Mouse (Mus musculus) brain, adult 2 months (tissue): ENCODE data around the gene Rbm20.
A peak's percentile ranks its signal among the peaks of the same experiment; 100 is the strongest.

Experiments
- DNase-seq: peaks from one replicate; pipeline ENCODE4 v3.0.0; 2011; ENCODE audit warnings: low read depth, low spot score

Rbm20 gene

GRCm38 (mm10) chr19:53850166-53850922 lies 173.2 kb downstream of the Rbm20 start:
- DNase-seq = peak; percentile 78

GRCm38 (mm10) chr19:53851352-53851751 lies 174.2 kb downstream of the Rbm20 start:
- no peak for DNase-seq

- DNase-seq = peak; percentile 58
Observed at GRCm38 (mm10) chr19:53851826-53852698, 175.0 kb downstream of the Rbm20 start.

- DNase-seq = peak; percentile 97
Observed at GRCm38 (mm10) chr19:53852699-53853451, 175.8 kb downstream of the Rbm20 start.

GRCm38 (mm10) chr19:53854978-53855377 lies 177.9 kb downstream of the Rbm20 start:
- DNase-seq = no peak

- no peak for DNase-seq
Observed at GRCm38 (mm10) chr19:53855781-53856180, 178.7 kb downstream of the Rbm20 start.

DNA sequence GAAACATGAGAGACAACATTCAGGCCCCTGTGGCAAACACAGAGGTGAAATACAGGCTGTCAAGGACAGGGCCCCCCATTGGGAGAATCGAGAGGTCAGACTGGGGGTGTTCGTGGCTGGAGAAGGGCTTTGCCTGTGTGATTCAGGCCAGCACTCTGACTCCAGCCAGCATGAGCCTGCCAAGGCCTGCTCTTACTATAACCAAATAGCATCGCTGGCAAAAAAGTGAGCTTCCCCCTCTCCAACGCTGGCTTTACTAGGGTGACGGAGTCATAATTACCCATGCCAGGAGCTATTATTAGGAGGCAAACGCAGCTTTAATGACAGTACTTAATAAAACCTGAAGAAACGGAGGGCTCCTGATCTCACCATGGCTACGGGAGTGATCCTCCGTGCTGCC lies 179.7 kb downstream of the Rbm20 start:
- DNase-seq = peak; percentile 43

DNA sequence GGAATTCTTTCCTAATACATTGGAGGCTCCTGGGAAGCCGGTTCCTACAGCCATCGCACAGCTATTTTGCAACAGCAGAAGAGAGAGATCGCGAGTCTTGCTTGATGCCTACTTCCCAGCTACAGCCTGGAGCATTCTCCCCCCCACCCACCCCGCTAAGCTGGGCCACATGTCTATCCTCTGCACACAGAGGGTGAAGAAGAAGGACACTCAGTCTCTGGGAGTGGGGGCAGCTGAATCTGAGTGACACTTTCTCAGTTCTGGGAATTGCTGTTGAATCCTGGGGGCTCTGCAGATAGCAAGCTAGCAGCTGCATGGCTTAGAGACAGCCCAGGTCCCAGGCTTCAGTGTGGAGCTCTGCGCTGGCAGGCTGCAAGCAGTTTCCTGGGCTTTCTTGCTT lies 180.9 kb downstream of the Rbm20 start:
- no peak for DNase-seq

DNA sequence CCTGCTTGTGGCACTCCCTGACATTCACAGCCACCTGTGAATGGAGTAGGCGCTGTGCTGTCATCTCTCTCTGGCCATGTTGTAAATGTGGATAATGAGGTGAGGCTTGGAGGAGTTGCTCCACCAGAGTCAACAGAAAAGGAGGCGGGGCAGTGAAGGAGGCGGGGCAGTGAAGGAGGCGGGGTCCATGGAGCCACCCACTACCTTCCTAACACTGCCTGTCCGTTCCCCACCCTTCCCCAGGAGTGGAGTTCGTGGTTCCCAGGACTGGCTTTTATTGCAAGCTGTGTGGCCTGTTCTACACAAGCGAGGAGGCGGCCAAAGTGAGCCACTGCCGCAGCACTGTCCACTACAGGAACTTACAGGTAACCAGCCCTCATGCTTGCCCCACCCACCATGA lies 182.0 kb downstream of the Rbm20 start:
- DNase-seq = no peak

DNA sequence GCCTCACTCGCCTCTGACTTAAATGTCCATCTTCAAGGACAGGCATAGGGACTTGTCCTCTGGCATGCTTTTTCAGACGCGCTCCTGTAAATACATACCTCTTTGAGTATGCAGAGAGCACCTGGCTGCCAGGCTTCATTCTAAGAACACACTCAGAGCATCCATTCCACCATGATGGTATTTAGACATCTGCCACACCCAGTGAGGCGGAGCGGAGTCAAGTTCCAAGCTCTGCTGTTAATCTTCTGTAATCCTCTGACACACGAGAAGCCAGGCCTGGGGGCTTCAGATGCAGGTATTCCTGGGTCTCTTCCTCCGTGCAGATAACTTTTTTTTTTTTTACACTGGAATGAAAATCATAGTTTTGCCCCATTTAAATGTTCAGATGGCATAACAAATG lies 182.5 kb downstream of the Rbm20 start:
- DNase-seq = no peak

- DNase-seq = no peak
Observed at GRCm38 (mm10) chr19:53861346-53861745, 184.2 kb downstream of the Rbm20 start.

- DNase-seq = peak; percentile 83
Observed at GRCm38 (mm10) chr19:53862573-53863246, 185.6 kb downstream of the Rbm20 start.

DNA sequence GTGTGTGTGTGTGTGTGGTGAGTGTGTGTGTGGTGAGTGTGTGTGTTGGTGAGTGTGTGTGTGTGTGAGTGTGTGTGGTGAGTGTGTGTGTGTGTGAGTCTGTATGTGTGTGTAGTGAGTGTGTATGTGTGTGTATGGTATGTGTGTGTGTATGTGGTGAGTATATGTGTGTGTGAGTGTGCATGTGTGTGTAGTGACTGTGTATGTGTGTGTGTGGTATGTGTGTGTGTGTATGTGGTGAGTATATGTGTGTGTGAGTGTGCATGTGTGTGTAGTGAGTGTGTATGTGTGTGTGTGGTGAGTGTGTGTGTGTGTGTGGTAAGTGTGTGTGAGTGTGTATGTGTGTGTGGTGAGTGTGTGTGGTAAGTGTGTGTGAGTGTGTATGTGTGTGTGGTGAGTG lies 190.1 kb downstream of the Rbm20 start:
- DNase-seq = no peak

GRCm38 (mm10) chr19:53868125-53868524 lies 191.0 kb downstream of the Rbm20 start:
- DNase-seq = peak; percentile 83

GRCm38 (mm10) chr19:53868796-53869195 lies 191.7 kb downstream of the Rbm20 start:
- DNase-seq = no peak

DNA sequence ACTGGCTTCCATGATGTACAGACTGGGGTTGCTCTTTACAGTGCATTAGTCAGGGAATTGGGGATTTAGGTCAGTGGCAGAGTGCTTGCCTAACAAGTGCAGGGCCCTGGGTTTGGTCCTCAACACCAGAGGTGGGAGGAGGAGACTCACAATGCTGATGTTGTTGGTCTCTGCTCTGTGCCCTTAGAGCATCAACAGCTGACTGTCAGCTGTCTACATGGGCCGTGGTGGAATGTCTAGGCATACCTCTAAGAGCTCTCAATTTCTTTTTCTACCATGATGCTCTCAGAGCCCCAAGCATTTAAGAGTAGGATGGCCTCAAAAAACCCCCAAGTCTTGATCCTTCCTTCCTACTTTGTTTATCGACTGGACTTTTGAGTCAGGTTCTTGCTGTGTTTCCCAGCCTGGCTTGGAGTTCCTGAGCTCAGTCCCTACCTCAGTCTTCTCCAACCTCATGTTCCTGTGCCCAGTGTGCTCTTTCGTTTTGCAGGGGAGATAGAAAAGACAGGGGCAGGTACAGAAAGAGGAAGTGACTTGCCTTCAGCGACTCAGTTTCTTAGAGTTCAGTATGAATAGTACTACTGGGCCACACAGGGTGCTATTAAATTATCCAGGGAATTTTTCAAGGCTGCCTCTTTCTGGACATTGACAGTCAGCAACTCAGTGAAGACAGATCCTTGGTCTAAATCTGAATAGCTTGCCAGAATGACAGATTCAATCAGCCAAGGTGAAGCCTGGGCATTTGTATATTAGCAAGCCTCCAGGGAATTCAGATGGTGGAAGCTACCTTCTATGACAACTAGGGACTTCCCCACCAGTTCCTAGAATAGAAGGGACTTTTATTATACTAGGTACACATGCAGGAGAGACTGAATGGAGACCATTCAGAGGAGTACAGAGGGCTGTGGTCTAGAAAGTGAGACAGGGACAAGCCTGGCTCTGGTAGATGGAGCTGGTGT lies 192.6 kb downstream of the Rbm20 start:
- no peak for DNase-seq

DNA sequence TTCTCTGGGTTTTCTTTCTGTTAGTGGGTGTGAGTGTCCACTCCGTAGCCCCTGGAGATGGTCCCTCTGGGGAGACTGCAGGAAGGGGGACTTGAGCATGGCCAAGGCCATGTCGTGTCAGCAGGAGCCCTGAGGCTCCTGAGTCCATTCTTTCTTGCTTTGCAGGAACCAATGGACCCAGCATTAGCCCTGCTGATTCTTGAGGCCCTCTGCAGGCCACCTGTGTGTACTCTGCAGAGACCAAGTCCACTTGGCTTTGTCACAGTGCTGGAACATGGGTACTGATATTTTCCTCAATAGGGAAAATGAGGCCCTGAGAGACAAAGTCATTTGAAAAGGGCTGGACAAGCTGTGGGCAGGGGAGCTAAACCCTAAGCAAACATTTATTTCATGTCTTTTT lies 193.5 kb downstream of the Rbm20 start:
- DNase-seq = no peak

DNA sequence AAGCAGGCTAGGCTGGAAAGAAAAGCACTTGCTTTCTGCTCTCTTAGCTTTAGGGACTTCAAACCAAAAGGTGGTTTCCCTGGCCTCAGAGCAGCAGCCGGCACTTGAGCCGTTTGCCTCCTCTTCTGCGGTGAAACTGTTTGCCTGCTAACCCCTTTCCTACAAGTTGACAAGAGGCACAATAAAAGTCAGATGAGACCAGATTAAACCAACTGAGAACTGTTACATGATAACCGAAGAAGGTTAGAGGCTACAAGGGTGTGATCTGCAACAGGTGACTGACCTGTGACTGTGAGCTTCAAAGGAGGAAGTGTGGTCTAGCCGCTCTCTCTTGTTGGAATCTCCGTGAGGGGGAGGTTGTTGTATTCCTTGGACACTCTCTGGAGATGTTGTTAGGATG lies 194.4 kb downstream of the Rbm20 start:
- DNase-seq = no peak

DNA sequence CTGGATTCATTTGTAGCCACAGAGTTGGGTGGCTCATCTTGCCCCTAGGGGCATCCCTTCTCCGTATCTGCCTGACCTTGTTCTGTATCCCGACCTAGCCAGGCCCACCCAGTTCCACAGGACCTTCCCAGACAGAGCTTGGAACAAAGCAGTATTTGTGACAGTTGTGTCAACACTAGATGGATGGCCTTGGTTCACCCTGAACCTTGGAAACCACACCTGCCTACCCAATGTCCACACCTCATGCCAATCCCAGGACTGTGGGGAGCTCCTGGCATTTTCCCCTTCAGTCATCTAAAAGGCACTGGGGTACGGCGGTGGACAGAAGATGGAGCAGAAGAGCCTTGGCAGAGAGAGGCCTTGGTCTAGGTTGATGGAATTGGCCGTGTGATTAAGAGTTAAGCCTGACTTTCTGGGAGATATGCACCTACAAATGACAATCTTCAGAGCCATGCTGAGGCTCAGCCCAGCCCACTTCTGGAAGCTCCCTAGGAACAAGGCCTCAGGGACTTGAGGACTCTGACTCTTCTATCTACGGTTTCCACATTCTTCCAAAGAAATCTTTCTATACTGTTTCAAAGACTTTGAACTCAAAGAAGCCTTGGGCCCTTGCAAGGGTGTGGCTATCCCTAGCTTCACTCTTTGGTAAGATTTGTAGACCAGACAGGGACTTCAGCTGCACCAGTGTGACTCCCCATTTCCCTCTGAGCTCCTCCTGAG lies 196.0 kb downstream of the Rbm20 start:
- DNase-seq = no peak

GRCm38 (mm10) chr19:53875246-53875645 lies 198.1 kb downstream of the Rbm20 start:
- DNase-seq = no peak
